Mouse (Mus musculus) layer of hippocampus, adult 18-20 months (tissue): Measurements from ENCODE around the gene 1700021F05Rik. TPM values are rescaled to one million over a fixed set of nuclear protein-coding genes. Genes with fewer than 3 reads are reported as not detected.
A peak's percentile ranks its signal among the peaks of the same experiment; 100 is the strongest.
"Not testable (repeated sequence)": the region's sequence is repeated elsewhere in the genome, so short reads cannot be mapped to it uniquely, and the experiment has no call there.

Experiments used
- DNase-seq, 2 experiments: peaks; one replicate each; pipeline ENCODE4 v3.0.0; 2022; ENCODE audit warnings: low spot score in 2 of 2
- total RNA-seq, 2 experiments: library from RNA; stranded (reverse); gene quantifications; 2 replicates each; pipeline ENCODE4 v1.2.3; 2021

The 1700021F05Rik gene
- total RNA-seq, 2 experiments from 2014 or later = 44.3 to 46.4 TPM

DNA sequence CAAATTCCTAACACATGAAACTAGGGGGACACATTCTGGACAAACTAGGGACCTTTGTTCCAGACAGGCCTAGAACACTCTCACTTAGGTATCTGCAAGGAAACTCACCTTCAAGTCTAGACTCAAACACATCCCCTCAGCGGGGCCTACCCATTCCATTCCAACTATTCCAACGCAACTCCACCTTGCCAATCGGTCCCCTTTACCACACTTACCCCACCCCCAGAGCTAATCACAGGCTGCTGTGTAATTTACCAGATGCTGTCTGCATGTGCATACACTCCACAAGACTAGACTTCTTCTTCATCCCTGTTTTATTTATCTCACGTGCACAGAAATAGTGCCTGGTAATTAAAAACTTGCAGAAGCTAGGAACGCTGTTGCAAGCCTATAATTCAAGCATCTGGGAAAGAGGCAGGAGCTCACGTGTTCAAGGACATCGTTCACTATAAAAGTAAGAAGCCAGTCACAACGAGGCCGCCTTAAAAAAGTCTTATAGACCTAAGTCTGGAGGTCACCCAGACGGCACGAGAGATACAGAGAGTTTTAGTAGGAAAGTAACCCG is 966 bp downstream of the 1700021F05Rik start:
- DNase-seq = no peak

DNA sequence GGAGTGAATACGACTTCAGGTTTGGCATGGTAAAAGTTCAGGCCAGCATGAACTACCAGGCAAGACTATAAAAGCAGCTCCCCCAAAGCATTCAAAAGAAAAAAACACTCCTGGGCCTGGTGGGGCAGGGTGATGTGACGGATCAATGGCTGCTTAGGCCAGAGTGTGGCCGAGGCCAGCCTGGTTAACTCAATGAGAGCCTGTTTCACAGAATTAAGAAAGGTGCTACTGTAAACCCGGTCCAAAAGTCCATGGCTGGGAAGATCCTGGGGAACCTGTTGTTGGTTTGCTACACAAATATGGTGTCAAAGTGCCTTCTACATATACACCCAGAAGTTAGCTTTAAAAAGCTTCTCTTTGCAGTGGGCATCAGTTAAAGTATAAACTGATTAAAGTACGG is 2.0 kb downstream of the 1700021F05Rik start:
- no peak for DNase-seq

DNA sequence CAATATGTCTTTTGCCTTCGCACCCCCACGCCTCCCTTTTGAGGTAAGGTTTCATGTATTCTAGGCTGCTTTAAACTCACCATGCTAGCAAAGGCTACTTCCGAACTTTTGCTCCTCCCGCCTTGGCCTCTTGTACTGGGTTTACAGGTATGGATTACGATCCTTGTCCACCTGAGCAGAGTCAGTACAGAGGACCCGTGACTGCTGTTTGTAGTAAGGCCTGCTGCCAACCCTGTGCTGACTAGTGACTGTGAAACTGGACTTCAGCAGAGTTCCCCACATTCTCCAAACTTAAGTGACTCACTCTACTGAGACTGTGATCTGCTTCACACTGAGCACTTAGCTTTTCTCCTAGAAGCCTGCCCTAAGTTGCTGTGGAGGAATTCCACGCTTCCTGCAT is 3.1 kb downstream of the 1700021F05Rik start:
- DNase-seq = no peak

DNA sequence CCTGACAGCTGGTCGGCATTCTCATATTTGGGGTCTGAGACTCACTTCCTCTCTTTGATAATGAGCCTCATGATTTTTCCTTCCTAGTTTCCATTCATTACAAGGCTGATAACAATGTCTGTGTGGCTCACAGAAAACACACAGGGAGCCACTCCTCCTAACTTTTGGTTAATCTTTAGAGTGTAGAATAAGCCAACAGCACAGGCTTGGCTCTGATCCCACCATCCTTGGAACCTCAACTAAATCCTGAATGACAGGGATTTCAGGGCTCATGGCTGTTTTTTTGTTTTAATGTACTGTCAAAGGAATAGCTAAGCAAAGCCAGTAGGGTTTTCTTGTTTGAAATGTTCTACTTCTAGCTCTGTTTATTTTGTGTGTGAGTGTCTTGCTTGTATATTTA is 6.4 kb downstream of the 1700021F05Rik start:
- DNase-seq = no peak

DNA sequence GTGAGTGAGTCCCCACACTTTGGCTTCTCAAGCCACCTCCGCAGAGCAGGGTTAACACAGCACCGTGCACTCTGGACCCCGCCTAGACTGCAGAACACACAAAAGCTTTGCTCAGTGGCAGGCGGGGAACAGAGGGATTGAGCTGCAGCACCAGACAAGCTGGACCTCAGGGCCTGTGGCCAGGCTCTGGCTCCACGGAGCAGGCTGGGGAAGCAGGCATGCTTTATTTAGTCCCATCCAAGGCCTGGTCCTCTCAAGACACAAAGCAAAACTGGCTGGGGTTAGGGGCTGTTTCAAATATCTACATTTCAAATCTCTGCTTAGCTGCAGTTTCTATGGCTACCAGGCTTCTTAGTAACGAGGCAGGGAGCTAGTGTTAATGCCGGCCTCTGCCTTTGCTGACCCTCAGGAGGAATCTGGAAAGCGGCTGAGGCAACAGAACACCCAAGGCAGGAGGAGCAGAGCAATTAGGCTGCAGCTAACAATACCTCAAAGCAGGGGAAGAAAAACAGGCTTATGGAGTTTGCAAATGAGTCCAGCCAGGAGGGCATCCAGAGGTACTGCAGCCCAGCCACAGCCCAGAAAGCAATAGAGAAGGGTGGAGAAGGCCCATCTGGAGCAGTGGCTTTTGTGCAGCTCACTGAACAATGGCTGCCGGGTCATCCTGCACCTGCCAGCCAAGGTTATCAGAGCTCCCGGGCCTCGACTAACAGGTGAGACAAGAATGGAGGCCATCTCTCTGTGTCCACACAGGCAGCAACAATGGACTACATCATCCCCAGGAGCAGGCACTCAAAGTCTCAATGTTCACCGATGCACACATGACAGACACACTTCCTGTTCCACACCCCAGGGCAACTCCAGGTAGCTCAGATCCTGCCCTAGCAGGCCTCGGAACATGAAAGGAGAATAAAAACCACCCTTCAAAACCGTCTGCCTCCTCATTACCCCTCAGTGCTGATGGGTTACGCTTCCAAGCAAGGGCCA is 13.2 kb downstream of the 1700021F05Rik start:
- peak; percentile 35 to 39 for DNase-seq

DNA sequence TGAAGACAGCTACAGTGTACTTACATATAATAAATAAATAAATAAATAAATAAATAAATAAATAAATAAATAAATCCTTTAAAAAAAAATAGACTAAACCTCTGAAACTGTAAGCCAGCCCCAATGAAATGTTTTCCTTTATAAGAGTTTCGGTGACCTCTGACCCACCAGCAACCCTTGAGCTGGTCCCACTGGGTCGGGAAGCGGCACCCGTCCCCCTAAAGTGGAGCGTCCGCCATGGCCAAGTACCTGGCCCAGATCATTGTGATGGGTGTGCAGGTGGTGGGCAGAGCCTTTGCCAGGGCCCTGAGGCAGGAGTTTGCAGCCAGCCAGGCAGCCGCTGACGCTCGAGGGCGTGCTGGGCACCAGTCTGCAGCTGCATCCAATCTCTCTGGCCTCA is 16.9 kb downstream of the 1700021F05Rik start, which contains the start of gene Gm9803:
Gene Gm9803 (plus strand): TSS at position 154 of the 400 bp plus-strand sequence.
- DNase-seq = not testable (repeated sequence)

DNA sequence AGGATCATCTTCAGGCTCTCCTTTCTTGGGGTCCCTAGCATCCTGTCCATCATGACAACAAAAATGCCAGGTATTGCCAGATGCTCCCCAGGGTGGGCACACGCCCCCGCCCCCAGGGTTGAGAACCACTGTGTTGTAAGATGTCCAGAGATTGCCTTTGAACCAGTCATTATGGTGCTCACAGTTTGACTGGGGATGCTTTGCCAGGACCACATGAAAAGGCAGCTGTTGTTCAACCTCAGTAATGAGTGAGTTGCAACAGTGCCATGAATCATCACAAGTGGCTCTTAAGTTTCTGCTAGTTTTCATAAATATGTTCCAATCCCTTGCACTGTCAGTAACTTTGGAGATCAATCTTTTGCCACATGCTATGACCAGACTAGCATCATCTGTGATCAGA is 20.8 kb downstream of the 1700021F05Rik start:
- no peak for DNase-seq

DNA sequence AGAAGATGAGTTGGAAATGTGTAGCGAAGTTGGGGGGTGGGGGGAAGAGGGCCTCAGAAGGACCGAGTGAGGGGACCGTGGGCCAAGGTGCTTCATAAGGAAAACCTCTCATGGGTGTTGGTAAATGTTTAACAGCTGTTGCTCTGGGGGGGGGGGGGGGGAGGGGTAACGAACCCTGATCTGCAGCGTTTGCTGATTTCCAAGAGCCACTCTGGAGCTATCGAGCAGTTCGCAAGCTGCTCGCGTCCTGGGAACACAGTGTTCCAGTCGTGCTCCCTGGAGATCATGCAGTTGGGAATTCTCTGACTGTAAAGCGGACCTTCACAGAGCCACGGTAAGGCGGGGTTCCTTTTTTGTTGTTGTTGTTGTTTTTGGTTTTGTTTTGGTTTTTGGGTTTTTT is 22.4 kb downstream of the 1700021F05Rik start:
- no peak for DNase-seq

DNA sequence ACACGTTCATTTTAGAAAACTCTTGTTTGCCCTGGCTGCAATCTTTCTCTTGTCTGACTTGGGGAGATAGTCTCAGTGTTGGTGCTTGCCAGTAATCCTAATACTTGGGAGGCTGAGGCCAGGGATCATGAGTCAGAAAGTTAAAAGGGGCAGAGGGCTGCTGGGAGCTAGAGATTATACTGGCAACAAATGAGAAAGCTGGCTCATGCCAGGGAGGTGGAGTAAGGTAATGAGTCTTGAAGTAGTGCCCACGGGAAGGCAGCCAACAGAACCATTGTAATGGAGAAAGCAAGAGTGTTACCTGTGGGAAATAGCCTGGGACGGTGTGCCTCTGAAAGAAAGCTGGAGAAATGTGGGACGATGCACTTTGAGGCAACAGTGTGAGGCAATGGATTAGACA is 23.0 kb downstream of the 1700021F05Rik start:
- no peak for DNase-seq

DNA sequence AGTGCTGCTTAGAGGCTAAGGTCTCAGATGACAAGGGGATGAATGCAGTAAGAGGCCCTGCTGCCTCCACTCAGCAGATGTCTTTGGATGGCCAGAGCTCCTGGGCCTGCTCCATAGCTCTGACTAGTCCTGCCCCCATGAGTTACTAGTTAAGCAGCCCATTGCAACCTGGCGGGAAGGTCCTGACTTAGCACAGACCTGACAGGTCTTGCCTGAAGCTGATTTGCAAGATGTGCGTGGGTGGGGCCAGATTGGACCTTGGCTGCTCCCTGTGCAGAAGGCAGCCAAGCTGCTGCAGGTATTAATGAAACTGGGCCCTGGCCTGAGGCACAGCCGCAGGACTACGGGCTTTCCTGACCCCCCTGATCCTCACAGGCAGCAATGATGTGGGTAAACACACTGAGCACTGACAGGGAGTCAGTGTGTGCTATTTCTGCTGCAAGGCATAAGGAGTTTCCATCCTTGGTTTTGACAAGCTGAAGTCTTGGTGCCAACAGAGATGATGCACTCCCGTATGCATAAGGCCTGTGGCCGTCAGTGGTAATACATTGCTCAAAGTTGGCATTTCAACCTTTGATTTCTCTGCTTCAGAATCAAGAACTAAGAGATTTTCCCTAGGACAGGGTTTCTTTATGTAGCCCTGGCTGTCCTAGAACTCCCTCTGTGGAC is 23.7 kb downstream of the 1700021F05Rik start:
- no peak for DNase-seq

DNA sequence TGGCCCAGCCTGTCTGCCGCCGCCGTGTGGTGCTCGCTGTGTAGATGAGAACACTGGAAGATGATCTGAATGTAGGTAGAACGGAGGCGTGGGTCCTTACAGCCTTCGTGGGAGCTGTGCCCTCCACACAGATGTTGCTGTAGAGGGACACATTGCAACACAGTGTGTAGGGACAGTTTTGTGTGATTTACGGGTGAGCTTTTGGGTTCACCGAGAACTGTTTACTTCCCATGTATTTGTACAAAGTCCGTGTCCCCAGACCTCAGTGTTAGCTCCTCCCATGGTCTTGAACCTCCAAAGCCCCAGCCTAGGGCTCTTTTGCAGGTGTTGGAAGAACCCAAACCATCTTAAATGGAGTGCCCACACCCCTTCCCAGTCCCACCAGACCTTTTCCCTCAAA is 27.8 kb downstream of the 1700021F05Rik start:
- DNase-seq = no peak

DNA sequence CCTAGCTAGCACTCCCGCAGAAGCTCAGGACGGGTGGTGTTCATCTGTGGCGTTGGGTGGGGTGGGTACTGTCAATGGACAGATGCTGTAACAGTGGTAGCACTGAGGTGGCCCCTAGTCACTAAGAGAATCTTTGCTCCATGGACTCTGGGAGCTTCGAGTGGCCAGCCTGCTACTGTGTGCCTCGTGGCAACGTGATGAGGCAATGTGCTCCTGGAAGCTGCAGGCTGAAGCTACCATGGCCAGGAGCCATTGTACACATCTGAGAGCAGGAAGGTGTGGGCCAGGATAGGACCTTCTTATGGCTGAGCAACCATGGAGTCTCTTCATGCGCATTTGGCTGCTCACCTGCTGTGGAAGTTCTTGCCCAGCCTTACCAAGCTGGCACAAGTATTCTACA is 31.6 kb downstream of the 1700021F05Rik start:
- no peak for DNase-seq

DNA sequence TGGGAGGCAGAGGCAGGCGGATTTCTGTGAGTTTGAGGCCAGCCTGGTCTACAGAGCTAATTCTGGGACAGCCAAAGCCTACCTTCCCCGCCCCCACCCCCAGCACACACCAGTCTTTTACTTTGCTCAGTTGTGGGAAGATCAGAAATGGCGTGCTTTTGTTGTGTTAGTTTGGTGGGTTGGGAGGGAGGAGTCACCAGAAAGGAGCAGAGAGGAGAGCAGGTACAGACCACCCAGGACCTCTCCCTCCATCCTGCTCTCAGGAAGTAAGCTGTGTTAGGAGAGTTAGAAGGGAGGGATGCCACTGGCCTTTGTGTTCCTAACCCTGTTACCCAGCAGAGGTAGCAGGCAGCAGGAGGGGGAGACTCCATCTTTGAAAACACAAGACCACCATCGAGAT is 33.7 kb downstream of the 1700021F05Rik start:
- DNase-seq = no peak

DNA sequence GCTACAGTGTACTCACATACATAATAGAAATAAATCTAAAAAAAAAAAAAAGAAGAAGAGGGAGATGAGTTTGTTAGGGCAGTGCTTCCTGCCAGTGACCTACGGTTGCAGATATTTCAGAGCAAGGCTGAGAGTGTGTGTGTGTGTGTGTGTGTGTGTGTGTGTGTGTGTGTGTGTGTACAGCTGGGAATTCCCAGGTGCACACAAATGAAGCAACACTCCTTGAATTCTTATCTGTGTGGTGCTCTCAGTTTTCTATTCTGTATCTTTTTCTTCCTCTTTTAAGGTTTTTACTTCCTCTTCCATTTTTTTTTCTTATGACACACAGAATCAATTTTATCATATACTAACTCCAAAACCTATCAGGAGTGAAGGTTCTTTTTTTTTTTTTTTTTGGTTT is 36.5 kb downstream of the 1700021F05Rik start:
- no peak for DNase-seq

DNA sequence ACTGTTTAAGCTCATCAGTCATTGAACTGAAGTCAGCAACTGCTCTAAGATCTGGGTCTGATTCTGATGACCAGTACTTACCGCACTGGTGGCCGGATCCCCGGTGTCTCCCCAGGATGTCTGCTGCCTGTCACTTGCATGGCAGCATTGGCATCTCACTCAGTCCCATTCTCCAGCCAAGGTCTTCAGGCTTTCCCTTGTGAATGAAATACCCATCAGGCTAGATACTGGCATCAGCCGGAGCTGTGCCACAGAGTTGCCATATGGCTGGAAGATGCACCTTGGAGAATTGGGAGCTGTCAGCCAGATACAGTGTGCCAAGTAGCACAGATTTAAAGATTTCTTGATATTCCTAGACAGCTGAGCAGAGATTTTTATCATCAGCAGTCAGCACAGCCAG is 38.2 kb downstream of the 1700021F05Rik start:
- no peak for DNase-seq

DNA sequence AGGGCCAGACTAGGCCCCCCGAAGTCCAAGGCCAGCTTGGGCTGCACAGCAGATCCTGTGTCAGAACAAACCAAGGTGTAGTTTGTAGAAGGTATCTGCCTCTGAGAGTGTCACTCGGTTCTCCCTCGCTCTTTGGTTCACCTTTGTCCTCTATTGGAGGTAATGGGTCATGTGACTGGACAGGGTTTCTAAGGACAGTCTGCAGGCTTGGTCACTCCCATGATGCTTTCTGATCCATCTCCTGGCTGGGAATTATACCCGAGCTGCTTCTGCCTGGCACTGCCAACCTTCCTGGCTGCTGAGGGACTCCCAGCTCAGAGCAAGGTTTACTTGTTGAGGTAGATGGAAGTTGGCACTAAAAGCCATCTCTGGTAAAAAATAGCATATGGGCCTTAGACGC is 49.9 kb downstream of the 1700021F05Rik start:
- DNase-seq = no peak

DNA sequence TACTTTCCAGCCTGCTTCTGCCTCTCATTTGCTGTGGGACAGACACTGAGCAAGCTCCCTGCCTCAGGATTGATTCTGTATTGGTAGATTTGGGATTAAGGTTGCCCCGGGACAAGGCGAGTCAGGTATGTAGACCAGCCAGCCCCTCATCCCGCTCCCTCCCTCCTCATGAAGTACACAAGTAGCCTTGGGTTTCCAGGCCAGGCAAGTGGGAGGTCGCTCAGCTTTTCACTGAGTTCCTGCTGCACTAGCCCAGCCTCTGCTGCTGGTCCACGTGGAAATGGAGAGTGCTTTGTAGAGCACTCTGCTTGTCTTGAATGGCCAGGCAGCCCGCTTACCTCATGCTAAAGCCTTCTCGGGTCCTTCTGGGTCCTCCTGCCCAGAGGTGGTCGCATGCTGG is 50.8 kb downstream of the 1700021F05Rik start:
- DNase-seq = no peak

DNA sequence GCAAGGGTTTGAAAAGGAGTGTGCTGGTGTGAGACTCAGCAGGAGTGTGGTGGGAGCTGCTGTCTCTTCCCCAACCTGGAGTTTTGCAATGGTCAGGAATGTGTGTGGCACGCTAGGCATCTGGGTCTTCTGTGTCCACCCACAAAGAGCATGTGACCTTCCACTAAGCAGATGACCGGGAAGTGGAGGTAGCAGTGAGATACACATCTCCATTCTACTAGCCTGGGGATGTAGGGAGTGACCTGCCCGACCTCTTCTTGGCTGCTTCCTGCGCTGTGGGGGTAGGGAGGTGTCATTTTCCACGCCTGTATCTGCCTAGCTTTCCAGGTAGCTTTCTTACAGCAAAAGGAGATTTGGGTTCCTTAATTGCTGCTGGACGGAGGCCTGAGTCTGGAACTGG is 51.2 kb downstream of the 1700021F05Rik start:
- DNase-seq = no peak

DNA sequence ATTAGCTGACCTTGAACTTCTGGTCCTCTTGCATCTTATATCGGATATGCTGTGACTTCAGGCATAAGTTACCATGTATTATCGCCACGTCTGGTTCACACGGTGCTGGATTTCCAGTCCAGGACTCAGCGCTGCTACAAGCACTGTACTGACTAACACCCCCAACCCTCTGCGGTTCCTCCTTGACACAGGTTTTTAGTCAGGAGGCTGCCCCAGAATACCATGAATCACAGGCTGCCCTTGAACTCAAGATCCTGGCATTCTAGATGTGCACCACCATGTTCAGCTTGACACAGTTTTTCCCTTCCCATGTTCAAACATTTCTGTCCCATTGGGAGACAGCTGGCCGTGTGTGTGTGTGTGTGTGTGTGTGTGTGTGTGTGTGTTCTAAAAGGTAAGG is 51.7 kb downstream of the 1700021F05Rik start:
- no peak for DNase-seq

DNA sequence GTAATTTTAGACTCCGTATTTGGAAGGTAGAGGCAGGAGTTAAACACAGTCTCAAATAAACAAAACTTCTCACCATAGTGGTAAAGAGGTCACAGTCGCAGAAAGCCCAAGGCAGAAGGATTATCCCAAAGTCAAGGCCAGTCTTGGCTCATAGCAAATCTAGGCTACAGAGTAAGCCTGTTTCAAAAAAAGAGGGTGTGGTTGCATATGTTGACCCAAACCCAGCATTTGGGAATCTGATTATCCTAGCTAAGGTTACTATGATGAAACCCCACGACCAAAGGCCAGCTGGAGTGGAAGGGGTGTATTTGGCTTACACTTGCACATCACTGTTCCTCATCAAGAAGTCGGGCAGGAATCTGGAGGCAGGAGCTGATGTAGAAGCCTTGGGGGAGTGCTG is 52.5 kb downstream of the 1700021F05Rik start:
- no peak for DNase-seq

DNA sequence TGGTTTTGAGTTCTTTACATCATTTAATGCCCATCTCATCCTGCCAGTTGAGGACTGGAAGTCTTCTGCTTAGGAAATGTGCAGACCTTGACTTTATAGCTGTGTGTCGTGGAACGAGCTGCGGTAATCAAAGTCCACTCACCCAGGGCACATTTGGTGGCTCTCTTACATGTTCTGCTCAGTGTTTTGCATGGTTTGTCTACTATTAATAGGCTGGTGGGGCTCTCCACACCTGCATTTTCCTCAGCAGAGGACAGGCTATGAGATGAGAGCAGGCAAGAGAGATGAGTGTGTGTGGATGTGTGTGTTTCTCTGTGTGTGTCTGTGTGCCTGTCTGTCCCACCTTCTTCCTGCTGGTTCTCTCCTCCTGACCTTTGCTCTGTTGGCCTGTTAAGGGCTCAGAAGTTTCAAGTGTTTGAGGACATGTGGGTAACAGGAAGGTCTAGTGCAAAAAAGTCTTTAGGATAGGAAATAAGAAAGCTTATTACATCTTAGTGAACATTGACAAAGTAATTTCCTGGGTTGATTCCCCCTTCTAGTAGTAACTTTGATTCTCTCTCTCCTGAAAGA is 53.3 kb downstream of the 1700021F05Rik start:
- no peak for DNase-seq
